Mouse (Mus musculus) hindbrain, postnatal 0 days (tissue): ENCODE results near the gene Hsd17b14. TPM values are rescaled to one million over a fixed set of nuclear protein-coding genes. Genes with fewer than 3 reads are reported as not detected.

ENCODE experiments used
- ATAC-seq: fragments of 200-750 bp; cut with Nextera tagmentation; 2 replicates; pipeline ENCODE4 v1.8.0; 2017; ENCODE audit warnings: mild to moderate bottlenecking, moderate TSS enrichment, moderate library complexity
- DNase-seq: peaks from one replicate; pipeline ENCODE4 v3.0.0-alpha.2; 2015; ENCODE audit warnings: low spot score
- H3K27ac ChIP-seq: fragments of 300-500 bp; sonication (generic); 2 replicates; pipeline ENCODE4 v1.5.1; 2014; ENCODE audit warnings: mild to moderate bottlenecking
- H3K27me3 ChIP-seq: fragments of 300-500 bp; sonication (generic); 2 replicates; pipeline ENCODE4 v1.6.1; 2014; ENCODE audit warnings: low read length, mixed read lengths; ENCODE audit not compliant: insufficient read depth
- H3K36me3 ChIP-seq: fragments of 300-500 bp; sonication (generic); 2 replicates; pipeline ENCODE4 v1.6.1; 2014; ENCODE audit warnings: low read length, mixed read lengths; ENCODE audit not compliant: insufficient read depth
- H3K4me1 ChIP-seq: fragments of 300-500 bp; sonication (generic); 2 replicates; pipeline ENCODE4 v1.6.1; 2014; ENCODE audit warnings: antibody characterized with exemption, low read length, mixed read lengths; ENCODE audit not compliant: insufficient read depth
- H3K4me2 ChIP-seq: fragments of 300-500 bp; sonication (generic); 2 replicates; pipeline ENCODE4 v1.6.1; 2014; ENCODE audit warnings: low read depth, mild to moderate bottlenecking, low read length, moderate library complexity, mixed read lengths
- H3K4me3 ChIP-seq: fragments of 300-500 bp; sonication (generic); 2 replicates; pipeline ENCODE4 v1.5.1; 2014; ENCODE audit warnings: low read length
- H3K9ac ChIP-seq: fragments of 300-500 bp; sonication (generic); replicated peaks from 2 replicates; pipeline ENCODE4 v1.6.1; 2014; ENCODE audit warnings: mild to moderate bottlenecking, low read length, moderate library complexity, mixed read lengths
- H3K9me3 ChIP-seq: fragments of 300-500 bp; sonication (generic); 2 replicates; pipeline ENCODE4 v1.6.1; 2016; ENCODE audit warnings: low read length, mixed read lengths
- CTCF ChIP-seq: IDR thresholded peaks from 2 replicates; pipeline ENCODE4 v1.5.1; 2016; ENCODE audit warnings: antibody characterized with exemption, control low read depth, low read depth
- WGBS: fragments of 180-500 bp; shearing (Covaris S2); extraction: QIAGEN DNeasy Blood & Tissue Kit; methylation state at CpG from one replicate; pipeline ENCODE4 v1.1.7; 2014; 5-methylcytosine and 5-hydroxymethylcytosine counted together
- polyA plus RNA-seq: library from polyadenylated mRNA; unstranded; fragments of >200 nt; fragmentation: Nextera tagmentation; extraction: Ambion mirVana; gene quantifications from 2 replicates; pipeline ENCODE4 v1.2.1, GENCODE M21; 2015
- total RNA-seq: library from RNA; depleted of rRNA; stranded (reverse); fragments of >200 nt; gene quantifications from 2 replicates; pipeline ENCODE4 v1.2.3, GENCODE M21; 2014

Gene Hsd17b14
- total and polyA plus RNA-seq, 2 experiments from 2014 or later: 0.89 TPM; not detected in 1

DNA sequence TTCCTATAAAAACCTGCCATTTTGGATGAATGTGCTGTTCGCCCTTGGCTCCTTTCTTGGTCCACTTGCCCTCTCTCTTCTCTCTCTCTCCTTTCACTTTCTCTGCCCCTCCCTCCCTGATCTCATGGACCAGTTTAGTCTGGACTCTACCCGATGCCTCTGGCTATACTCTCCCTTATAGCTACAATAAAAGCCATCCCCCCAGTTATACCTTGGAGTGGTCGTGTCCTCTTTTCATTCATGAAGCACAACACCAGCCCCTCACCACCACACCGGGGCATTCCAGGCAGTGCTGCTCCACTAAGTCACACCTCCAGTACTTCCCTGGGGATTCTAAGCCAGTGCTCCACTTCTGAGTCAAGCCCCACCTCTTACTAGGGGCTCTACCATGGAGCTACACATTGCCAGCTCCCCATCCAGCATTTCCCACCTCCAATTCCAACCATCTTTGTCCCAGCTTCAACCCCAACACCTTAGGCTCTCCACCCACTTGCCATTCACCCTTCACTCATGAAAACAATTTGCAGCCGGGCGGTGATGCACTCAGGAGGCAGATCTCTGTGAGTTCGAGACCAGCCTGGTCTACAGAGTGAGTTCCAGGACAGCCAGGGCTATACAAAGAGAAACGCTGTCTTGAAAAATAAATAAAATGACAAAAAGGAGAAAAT, 12.6 kb downstream of the Hsd17b14 start:
- WGBS: 74% methylated on average over 8 of the region's 8 CpGs
- Histone ChIP-seq H3K9ac (0 out of 2 replicates have a peak overlapping the region, but pooled peaks have one; percentile 30), H3K27me3 (no peaks in the 10 kb centered on the region), H3K36me3 (no peaks in the 10 kb centered on the region), H3K4me3 (no peak overlapping the region), H3K4me1 (peaks cover 16% of the 10 kb centered on the region), H3K4me2 (peak overlapping the region; percentile 66), H3K9me3 (no peaks in the 10 kb centered on the region), H3K27ac (peak overlapping the region; percentile 82)
- DNase-seq: no peak
- no peak for ATAC-seq
- no peak for TF ChIP-seq CTCF

DNA sequence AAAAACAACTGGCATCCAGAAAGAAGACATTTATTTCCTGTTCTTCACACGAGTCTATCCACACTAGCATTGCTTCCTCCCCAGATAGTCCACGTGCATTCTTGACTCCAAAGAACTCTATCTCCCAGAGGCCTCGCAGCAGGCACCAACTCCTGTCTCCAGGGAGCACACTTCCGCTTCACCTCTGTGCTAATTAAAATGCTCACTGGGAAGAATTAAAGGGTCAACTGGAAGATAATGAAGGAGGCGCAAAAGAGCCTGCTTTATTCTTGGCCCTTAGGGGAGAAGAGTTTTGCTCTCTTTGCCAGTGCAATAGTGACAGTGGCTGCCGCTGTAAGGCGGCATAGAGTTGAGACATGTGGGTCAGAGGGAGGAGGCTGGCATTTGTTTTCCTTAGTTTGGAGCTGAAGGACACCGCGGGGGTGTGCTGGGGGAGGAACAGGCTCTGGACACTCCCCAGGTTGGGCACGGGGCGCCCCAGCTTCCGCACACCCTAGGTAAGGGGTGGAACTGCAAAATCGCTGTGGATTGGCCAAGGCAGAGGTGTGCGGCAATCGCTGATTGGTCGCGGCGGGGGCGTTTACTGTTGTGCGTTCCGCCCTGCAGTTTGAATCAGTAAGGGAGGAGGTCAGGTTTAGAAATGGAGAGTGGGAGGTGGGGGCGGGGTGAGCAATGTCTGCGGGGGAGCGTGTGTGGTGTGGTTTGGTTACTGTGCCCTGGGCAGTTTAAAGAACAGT, 13.3 kb downstream of the Hsd17b14 start:
- H3K27me3 ChIP-seq: no peaks in the 10 kb centered on the region
- WGBS: under 1% methylated on average over 24 of the region's 24 CpGs
- H3K9me3 ChIP-seq: no peaks in the 10 kb centered on the region
- no peaks in the 10 kb centered on the region for H3K36me3 ChIP-seq
- peak overlapping the region; percentile 66 for H3K4me2 ChIP-seq
- no peak; the same call in 1 of the 2 replicates for TF ChIP-seq CTCF
- peak overlapping the region; percentile 43 for H3K4me3 ChIP-seq
- 0 out of 2 replicates have a peak overlapping the region, but pooled peaks have one; percentile 30 for H3K9ac ChIP-seq
- DNase-seq: peak; percentile 94
- ATAC-seq: peak; percentile 95
- H3K4me1 ChIP-seq: peaks cover 16% of the 10 kb centered on the region
- peak overlapping the region; percentile 82 for H3K27ac ChIP-seq

DNA sequence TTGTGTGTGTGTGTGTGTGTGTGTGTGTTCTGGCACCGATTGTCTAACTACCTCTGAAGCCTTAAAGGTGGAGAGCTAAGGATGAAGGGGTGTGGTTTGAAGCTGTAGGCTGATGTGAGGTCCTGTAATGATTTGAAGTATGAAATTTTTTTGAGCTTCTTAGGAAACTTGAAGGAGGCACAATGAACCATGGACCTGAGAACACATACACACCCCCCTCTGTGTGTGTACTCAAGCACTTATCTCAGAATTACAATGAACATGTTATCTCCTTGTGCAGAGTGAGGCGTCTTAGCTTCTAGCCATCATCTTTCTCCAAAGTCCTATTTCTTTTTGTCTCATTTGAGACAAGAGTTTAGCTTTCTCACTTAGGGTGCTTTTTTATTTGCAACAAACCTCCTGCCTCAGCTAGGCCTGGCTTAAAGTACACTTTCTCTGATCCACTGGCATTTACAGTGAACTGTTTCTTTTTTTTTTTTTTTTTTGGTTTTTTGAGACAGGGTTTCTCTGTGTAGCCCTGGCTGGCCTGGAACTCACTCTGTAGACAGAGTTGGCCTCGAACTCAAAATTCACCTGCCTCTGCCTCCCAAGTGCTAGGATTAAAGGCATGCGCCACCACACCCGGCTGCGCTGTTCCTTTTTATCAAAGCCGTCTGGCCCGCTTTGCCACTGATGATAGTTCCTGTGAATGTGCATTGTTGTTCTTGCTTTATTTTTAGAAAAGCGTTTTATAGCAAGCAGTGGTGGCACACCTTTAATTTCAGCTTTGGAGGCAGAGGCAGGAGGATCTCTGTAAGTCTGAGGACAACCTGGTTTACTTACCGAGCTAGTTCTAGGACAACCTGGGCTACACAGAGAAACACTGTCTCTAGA, 14.1 kb downstream of the Hsd17b14 start:
- peak overlapping the region; percentile 43 for H3K4me3 ChIP-seq
- H3K9ac ChIP-seq: 0 out of 2 replicates have a peak overlapping the region, but pooled peaks have one; percentile 30
- no peaks in the 10 kb centered on the region for H3K36me3 ChIP-seq
- DNase-seq (no peak), ATAC-seq (no peak)
- H3K4me2 ChIP-seq: peak overlapping the region; percentile 66
- H3K4me1 ChIP-seq: peaks cover 16% of the 10 kb centered on the region
- H3K9me3 ChIP-seq: no peaks in the 10 kb centered on the region
- WGBS: 79% methylated on average over 10 of the region's 10 CpGs
- no peak for TF ChIP-seq CTCF
- peak overlapping the region; percentile 82 for H3K27ac ChIP-seq
- no peaks in the 10 kb centered on the region for H3K27me3 ChIP-seq

DNA sequence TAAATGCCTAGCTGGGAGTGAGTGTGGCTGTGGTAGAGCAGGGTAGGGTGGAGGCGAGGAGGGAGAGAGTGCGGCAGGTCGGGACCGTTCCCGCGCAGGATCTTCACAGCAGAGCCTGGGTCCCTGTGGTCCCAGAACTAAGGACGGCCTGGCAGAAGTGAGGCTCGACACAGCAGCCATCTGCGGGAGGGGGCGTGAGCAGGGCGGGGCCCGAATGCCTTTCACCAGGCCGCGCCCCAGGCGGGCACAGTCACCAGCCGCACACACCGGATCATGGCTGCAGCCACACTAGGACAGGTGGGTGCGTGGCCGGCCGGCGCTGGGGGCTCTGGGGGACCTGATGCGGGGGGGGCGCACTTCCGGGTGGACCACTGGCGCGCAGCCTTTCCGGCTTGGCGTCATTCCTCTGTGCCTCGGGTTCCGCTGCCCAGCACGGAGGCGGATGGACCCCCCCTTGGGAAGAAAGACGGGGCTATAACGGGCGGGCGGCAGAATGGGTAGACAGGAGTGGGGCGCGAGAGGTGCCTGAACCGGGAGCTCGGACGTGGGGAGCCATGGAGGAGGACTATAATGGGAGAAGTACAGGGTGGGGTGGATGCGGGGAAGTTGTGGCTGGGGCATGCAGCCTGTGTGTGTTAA, 15.5 kb downstream of the Hsd17b14 start, which contains the start of gene Bcat2:
Gene Bcat2 (plus strand): TSS at position 51 of the 639 bp plus-strand sequence.
- Histone ChIP-seq H3K4me2 (peak within 1 kb of the TSS; percentile 78), H3K9ac (peak within 1 kb of the TSS; percentile 75), H3K27me3 (no peaks in the 10 kb centered on the region), H3K4me1 (peaks cover 16% of the 10 kb centered on the region), H3K4me3 (peak within 1 kb of the TSS; percentile 56), H3K36me3 (no peaks in the 10 kb centered on the region), H3K9me3 (no peaks in the 10 kb centered on the region), H3K27ac (peak within 1 kb of the TSS; percentile 89)
- WGBS: 1% methylated on average over 40 of the region's 42 CpGs
- TF ChIP-seq CTCF: no peak
- DNase-seq (peak; percentile 86), ATAC-seq (peak; percentile 70)

- WGBS: 47% methylated on average over 1 of the region's 1 CpGs
- H3K9me3 ChIP-seq: no peaks in the 10 kb centered on the region
- no peak overlapping the region for H3K9ac ChIP-seq
- no peak overlapping the region for H3K4me2 ChIP-seq
- H3K27me3 ChIP-seq: no peaks in the 10 kb centered on the region
- peaks cover 10% of the 10 kb centered on the region; the same call in 1 of the 2 replicates for H3K36me3 ChIP-seq
- ATAC-seq: no peak
- H3K4me1 ChIP-seq: peaks cover 16% of the 10 kb centered on the region
- DNase-seq: no peak
- H3K27ac ChIP-seq: no peak overlapping the region
- TF ChIP-seq CTCF: no peak
- no peak overlapping the region for H3K4me3 ChIP-seq
These were observed 17.3 kb downstream of the Hsd17b14 start for GRCm38 (mm10) chr7:45571966-45572365.

DNA sequence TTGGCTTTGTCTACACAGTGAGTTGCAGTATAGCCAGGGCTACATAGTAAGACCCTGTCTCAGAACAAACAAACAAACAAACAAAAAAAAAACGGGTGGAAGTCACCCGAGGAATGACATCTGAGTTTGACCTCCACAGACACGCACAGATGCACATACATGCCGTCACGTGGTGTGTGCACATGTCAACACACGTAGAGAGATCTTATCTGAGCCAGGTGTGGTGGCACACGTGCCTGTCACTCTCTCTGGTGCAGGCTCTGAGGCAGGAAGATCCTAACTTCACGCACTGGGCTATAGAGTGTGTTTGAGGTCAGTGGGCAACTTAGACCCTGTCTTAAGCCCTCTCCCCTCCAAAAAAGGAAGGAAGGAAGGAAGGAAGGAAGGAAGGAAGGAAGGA, 19.3 kb downstream of the Hsd17b14 start:
- DNase-seq (no peak), ATAC-seq (no peak)
- no peak overlapping the region for H3K4me2 ChIP-seq
- no peak overlapping the region for H3K9ac ChIP-seq
- H3K4me3 ChIP-seq: no peak overlapping the region
- H3K27ac ChIP-seq: no peak overlapping the region
- no peaks in the 10 kb centered on the region for H3K27me3 ChIP-seq
- 80% methylated on average over 8 of the region's 8 CpGs for WGBS
- no peaks in the 10 kb centered on the region for H3K9me3 ChIP-seq
- H3K4me1 ChIP-seq: peaks cover 9% of the 10 kb centered on the region
- H3K36me3 ChIP-seq: peaks cover 10% of the 10 kb centered on the region; the same call in 1 of the 2 replicates
- no peak for TF ChIP-seq CTCF
